Mouse (Mus musculus) bone marrow, adult 2 months (tissue): ENCODE measurements around the gene Safb.

Experiments used
- CTCF ChIP-seq: fragments of 200-500 bp; IDR thresholded peaks from 2 replicates; pipeline ENCODE4 v1.5.1; 2011; ENCODE audit warnings: low read length, control low read depth; ENCODE audit not compliant: control insufficient read depth, insufficient read depth
- POLR2A ChIP-seq: fragments of 200-500 bp; IDR thresholded peaks from 2 replicates; pipeline ENCODE4 v1.6.1; 2011; ENCODE audit warnings: low read depth, mild to moderate bottlenecking, control low read depth, low read length, borderline replicate concordance; ENCODE audit not compliant: control insufficient read depth

GRCm38 (mm10) chr17:56567370-56567769 is 17.3 kb upstream of the Safb start:
- TF ChIP-seq CTCF (no peak), POLR2A (no peak)
